Mouse (Mus musculus) brain, embryonic 14.5 days (tissue): ENCODE results near the gene Igf2bp2. TPM values are rescaled to one million over a fixed set of nuclear protein-coding genes. Genes with fewer than 3 reads are reported as not detected.

Experiments used
- DNase-seq: peaks from one replicate; pipeline ENCODE4 v3.0.0-alpha.2; 2011; ENCODE audit warnings: low read depth
- CTCF ChIP-seq: fragments of 200-500 bp; IDR thresholded peaks from 2 replicates; pipeline ENCODE4 v1.5.1; 2012; ENCODE audit warnings: inconsistent platforms, mild to moderate bottlenecking, moderate library complexity, borderline replicate concordance; ENCODE audit not compliant: insufficient read depth, insufficient read length; ENCODE audit errors: extremely low read depth
- POLR2A ChIP-seq: fragments of 200-500 bp; IDR thresholded peaks from 2 replicates; pipeline ENCODE4 v1.6.1; 2012; ENCODE audit warnings: mild to moderate bottlenecking, inconsistent platforms, borderline replicate concordance; ENCODE audit not compliant: poor library complexity, insufficient read depth, insufficient read length, severe bottlenecking; ENCODE audit errors: extremely low read depth
- polyA plus RNA-seq: library from polyadenylated mRNA; depleted of rRNA; stranded (reverse); fragments of >200 nt; gene quantifications from 2 replicates; pipeline ENCODE4 v1.2.3, GENCODE M21; 2012

Gene Igf2bp2
- polyA plus RNA-seq, 1 experiment = 23.8 TPM

DNA sequence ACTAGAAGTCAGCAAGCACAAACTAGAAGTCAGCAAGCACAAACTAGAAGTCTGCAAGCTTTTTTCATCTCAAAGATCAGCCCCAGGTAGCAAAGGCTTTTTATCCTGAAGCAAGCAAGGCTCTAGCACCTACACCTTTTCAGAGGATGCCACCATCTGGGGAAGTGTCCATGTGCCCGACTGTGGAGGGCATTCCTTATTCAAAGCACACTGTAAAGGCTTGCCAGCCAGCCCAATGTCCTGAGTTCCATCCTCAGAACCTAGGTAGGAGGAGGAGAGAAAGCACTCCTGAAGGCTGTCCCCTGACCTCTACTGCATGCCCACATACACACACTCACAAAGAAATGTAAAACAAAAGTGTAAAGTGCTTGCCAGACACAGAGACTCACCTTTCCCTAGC, 16.0 kb downstream of the Igf2bp2 start:
- DNase-seq = no peak
- TF ChIP-seq CTCF = no peak
- TF ChIP-seq POLR2A = no peak

DNA sequence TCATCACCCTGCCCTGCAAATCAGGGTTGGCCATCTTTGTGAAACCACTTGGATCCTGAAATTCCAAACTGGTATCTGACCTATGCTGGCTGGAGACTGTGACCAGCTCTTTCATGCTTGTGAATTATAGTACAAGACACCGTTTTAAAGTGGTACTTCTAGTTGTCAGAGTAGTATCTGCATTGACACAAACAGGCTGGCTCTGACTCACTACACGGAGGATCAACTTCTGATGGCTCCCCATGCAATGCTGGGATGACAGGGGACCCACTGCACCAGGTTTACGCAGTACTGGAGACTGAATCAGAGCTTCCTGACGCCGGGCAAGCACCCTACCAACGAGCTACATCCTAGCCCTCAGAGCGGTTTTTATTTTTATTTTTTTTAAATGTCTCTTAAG, 17.0 kb downstream of the Igf2bp2 start:
- TF ChIP-seq POLR2A (no peak), CTCF (no peak)
- DNase-seq = no peak

DNA sequence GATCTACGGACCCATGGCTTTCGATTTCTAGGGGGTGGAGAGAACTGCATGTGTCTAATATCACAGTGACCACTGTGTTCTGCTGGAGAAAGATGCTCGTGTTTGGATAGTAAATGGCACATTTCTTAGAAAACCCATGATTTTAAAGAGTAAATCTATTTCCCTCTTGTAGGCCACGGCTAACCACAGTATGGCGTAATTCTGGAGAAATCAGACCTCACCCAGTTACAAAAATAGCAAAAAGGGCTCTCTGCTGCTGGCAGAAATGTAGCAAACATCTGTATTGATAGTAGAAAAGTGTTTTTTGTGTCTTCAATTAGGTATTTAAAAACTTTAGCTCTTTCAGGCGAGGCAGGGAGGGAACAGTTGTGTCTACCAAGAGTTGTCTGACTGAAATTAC, 18.6 kb downstream of the Igf2bp2 start:
- no peak for DNase-seq
- TF ChIP-seq CTCF = no peak
- no peak for TF ChIP-seq POLR2A

DNA sequence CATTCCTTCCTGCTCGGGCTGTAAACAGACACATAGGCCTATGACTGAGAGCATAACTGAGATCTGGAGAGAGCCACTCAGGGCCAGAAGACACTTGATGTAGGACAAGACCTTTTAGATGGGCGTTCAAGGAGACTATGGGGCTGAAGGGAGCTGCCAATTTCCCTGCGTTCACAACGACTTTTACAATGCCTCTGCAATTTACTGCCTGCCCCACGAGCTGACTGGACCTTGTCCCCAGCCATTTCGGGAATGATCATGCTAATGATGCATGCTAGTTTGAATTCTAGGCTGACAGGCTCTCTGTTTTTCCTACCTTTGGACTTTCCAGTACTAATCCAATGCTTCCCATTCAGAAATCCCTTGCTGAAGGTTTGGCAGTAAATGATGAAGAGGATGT, 22.2 kb downstream of the Igf2bp2 start:
- TF ChIP-seq CTCF (no peak), POLR2A (no peak)
- DNase-seq = no peak

- TF ChIP-seq CTCF (no peak), POLR2A (no peak)
Measured at GRCm38 (mm10) chr16:22139821-22140220, 23.3 kb downstream of the Igf2bp2 start.

GRCm38 (mm10) chr16:22136198-22136597, 26.9 kb downstream of the Igf2bp2 start:
- no peak for DNase-seq
- TF ChIP-seq CTCF = no peak
- TF ChIP-seq POLR2A = no peak

More at GRCm38 (mm10) chr16:22139821-22140220, 23.3 kb downstream of the Igf2bp2 start:
- no peak for DNase-seq

GRCm38 (mm10) chr16:22131321-22131720, 31.8 kb downstream of the Igf2bp2 start:
- DNase-seq = no peak

GRCm38 (mm10) chr16:22129511-22129910, 33.6 kb downstream of the Igf2bp2 start:
- no peak for DNase-seq
- TF ChIP-seq CTCF = no peak
- no peak for TF ChIP-seq POLR2A

More at GRCm38 (mm10) chr16:22131321-22131720, 31.8 kb downstream of the Igf2bp2 start:
- TF ChIP-seq POLR2A = no peak
- TF ChIP-seq CTCF = no peak

DNA sequence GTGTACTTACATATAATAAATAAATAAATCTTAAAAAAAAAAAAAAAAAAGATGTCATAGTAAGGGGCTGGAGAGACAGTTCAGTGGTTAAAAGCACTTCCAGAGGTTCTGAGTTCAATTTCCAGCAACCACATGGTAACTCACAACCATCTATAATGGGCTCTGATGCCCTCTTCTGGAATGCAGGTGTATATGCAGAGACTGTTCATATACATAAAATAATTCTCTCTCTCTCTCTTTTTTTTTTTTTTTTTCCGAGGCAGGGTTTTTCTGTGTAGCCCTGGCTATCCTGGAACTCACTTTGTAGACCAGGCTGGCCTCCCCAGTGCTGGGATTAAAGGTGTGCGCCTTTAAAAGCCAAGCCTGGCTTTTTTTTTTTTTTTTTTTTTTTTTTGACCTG, 34.5 kb downstream of the Igf2bp2 start:
- TF ChIP-seq CTCF = no peak
- no peak for TF ChIP-seq POLR2A
- no peak for DNase-seq

DNA sequence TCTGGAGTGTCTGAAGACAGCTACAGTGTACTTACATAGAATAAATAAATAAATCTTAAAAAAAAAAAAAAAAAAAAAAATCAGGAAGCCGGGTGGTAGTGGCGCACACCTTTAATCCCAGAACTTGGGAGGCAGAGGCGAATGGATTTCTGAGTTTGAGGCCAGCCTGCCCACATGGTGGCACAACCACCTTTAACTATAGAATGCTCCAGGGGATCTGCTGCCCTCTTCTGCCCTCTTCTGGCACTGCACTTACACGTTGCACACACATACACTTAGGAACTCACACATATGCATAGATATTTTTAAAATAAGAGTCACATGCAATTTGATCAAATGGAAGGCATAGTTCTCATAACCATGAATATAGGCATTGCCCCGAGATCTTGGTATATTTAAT, 35.3 kb downstream of the Igf2bp2 start:
- DNase-seq = no peak
- TF ChIP-seq POLR2A (no peak), CTCF (peak; percentile 9; the same call in 1 of the 2 replicates)

DNA sequence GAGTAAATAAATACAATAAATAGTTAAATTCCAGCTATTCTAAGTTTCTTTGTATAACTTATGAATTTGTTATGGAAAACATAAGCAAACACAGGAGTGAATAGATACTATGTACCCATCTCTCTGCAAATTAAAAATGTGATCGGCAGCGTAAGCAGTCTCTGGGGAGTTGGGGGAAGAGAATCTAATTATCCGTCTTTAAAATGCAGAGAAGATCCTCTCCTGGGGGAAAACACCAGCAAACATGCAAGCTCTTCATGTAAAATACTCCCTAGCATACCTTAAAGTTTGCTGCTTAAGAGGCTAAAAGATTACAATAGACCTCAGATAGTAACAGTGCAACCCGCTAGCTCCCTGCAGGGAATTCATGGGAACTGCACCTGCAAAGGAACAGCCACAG, 36.2 kb downstream of the Igf2bp2 start:
- DNase-seq = peak; percentile 23
- TF ChIP-seq POLR2A (no peak), CTCF (no peak)

GRCm38 (mm10) chr16:22124325-22124918, 38.7 kb downstream of the Igf2bp2 start:
- no peak for DNase-seq
- TF ChIP-seq CTCF (no peak), POLR2A (no peak)
